Comparison of ENCODE assay signal across 17 mouse cellular contexts in the genomic region with DNA sequence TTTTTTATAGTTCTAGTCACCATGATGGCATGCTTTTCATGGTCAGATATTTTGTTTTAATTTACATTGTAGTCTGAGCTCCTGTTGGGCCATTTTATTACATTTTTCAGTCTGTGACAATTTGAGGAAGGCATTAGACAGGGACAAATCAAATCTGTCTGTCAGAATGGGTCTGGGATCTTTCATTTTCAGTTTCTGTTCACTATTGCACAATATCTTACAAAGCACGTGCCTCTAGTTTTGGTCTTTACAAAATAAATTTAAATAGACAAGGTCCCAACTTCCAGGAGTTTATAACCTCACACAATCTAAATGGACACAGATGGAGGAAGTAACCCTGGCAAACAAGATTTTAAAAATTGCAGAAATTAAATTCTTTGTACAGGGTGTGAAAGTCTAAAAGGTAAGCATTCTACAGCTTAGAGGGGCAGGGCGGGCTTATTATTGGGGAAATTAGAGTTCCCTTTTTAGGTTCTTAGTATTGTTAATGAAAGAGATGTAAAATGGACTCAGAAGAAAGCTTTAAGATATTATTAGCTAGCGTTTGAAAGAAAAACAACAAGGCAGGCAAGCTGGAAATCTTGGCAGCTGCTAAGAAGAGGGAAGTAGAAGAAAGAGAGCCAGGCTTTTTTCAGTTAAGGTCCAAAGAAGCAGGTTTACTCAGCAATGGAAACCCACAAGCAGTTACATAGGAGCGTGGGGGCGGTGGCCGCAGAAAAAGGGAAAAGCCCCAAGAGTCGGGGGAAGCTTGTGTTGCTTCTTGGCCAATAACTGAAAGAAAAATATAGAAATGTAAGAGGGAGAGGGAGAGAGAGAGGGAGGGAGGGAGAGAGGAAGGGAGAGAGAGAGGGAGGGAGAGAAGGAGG.
DNase-seq lines count a peak whose midpoint lies in the region; ATAC-seq and TF ChIP-seq lines count a peak whose summit lies in the region.
"Had no signal": no experiment of that assay in that cellular context is flagged by ENCODE, and none has a peak within 500 bp of the region (broad histone marks: within the 10 kb centered on the region; RNA-seq: fewer than 3 reads in every experiment).

No protein-coding gene starts in this region.

- TF ChIP-seq CTCF in gastrocnemius, adult 2 months (IDR thresholded peaks at IDR 0.05) = no peak
- no peak for TF ChIP-seq CTCF in lung, embryonic 14.5 days (IDR thresholded peaks at IDR 0.05; ENCODE audit: low read depth)

- no peaks in the 10 kb centered on the region for H3K36me3 ChIP-seq in lung, embryonic 14.5 days (ENCODE audit: insufficient read depth)
- no peaks in the 10 kb centered on the region for H3K36me3 ChIP-seq in myocyte (ENCODE audit: control insufficient read depth, insufficient read depth)
- no peaks in the 10 kb centered on the region for H3K36me3 ChIP-seq in hindbrain, embryonic 16.5 days (ENCODE audit: control insufficient read depth, insufficient read depth, low read length)
- H3K36me3 ChIP-seq: forebrain, embryonic 10.5 days had no signal

- H3ac ChIP-seq in myocyte (ENCODE audit: control insufficient read depth, insufficient read length) = no peak overlapping the region

- no peaks in the 10 kb centered on the region for H3K9me3 ChIP-seq in lung, embryonic 14.5 days (ENCODE audit: low read depth, low read length)
- H3K9me3 ChIP-seq in hindbrain, embryonic 16.5 days (ENCODE audit: control insufficient read depth, low read length) = no peaks in the 10 kb centered on the region
- H3K9me3 ChIP-seq: forebrain, embryonic 10.5 days had no signal

- TF ChIP-seq POLR2A in myocyte (IDR thresholded peaks at IDR 0.05; ENCODE audit: insufficient read length, low read depth) = no peak

- H3K9ac ChIP-seq in lung, embryonic 14.5 days = no peak overlapping the region
- H3K9ac ChIP-seq in hindbrain, embryonic 16.5 days (ENCODE audit: low read depth, low read length) = no peak overlapping the region
- H3K9ac ChIP-seq: hindbrain, embryonic 14.5 days; liver, embryonic 14.5 days had no signal

- H3K4me3 ChIP-seq in gastrocnemius, adult 2 months = no peak overlapping the region
- H3K4me3 ChIP-seq in lung, embryonic 14.5 days (ENCODE audit: low read depth, low read length) = no peak overlapping the region
- no peak overlapping the region for H3K4me3 ChIP-seq in myocyte
- H3K4me3 ChIP-seq in hindbrain, embryonic 16.5 days (ENCODE audit: low read length) = no peak overlapping the region
- H3K4me3 ChIP-seq: forebrain, embryonic 10.5 days had no signal

- WGBS in lung, embryonic 14.5 days = 67% methylated on average over 7 of the region's 7 CpGs
- WGBS in hindbrain, embryonic 16.5 days = 74% methylated on average over 7 of the region's 7 CpGs

- no peaks in the 10 kb centered on the region for H3K27me3 ChIP-seq in lung, embryonic 14.5 days (ENCODE audit: insufficient read depth, low read length)
- no peaks in the 10 kb centered on the region for H3K27me3 ChIP-seq in myocyte (ENCODE audit: control insufficient read depth, insufficient read depth, insufficient read length)
- H3K27me3 ChIP-seq in hindbrain, embryonic 16.5 days (replicated peaks; ENCODE audit: control insufficient read depth, insufficient read depth, low read length) = no peaks in the 10 kb centered on the region

- no peak for ATAC-seq in lung, embryonic 14.5 days (ENCODE audit: insufficient read depth)
- ATAC-seq in common myeloid progenitor, adult 5-6 weeks (replicated peaks; ENCODE audit: low read depth, poor library complexity, severe bottlenecking) = peak; percentile 92
- ATAC-seq in hindbrain, embryonic 16.5 days = no peak
- ATAC-seq: midbrain, embryonic 16.5 days had no signal

- H3K79me2 ChIP-seq in myocyte (ENCODE audit: control insufficient read depth, insufficient read depth) = no peaks in the 10 kb centered on the region

- no peaks in the 10 kb centered on the region for H3K4me1 ChIP-seq in lung, embryonic 14.5 days (ENCODE audit: insufficient read depth)
- H3K4me1 ChIP-seq in hindbrain, embryonic 16.5 days (ENCODE audit: control insufficient read depth, insufficient read depth, low read depth, low read length) = no peaks in the 10 kb centered on the region
- H3K4me1 ChIP-seq: forebrain, embryonic 10.5 days had no signal

- H3K27ac ChIP-seq in gastrocnemius, adult 2 months = peak overlapping the region; percentile 40
- no peak overlapping the region for H3K27ac ChIP-seq in lung, embryonic 14.5 days (ENCODE audit: low read depth)
- H3K27ac ChIP-seq in hindbrain, embryonic 16.5 days (ENCODE audit: low read depth, low read length) = no peak overlapping the region
- H3K27ac ChIP-seq: forebrain, embryonic 10.5 days; hindbrain, embryonic 14.5 days; liver, embryonic 14.5 days had no signal

- no peak for DNase-seq in gastrocnemius, adult 2 months
- no peak for DNase-seq in gastrocnemius, postnatal 14 days
- peak; percentile 26 for DNase-seq in lung, embryonic 14.5 days
- DNase-seq in lung, postnatal 36 days = no peak
- DNase-seq in urinary bladder, adult 18-20 months (ENCODE audit: low spot score in 2 of 2) = no peak
- DNase-seq: cerebellum, postnatal 10 days; gastrocnemius, postnatal 25 days; kidney, adult 11 months; lung, postnatal 4 days; thymus, adult 18-20 months had no signal

- H3K4me2 ChIP-seq in lung, embryonic 14.5 days = no peak overlapping the region
- H3K4me2 ChIP-seq in myocyte (ENCODE audit: low read depth) = no peak overlapping the region
- H3K4me2 ChIP-seq in hindbrain, embryonic 16.5 days (ENCODE audit: low read length) = no peak overlapping the region
- H3K4me2 ChIP-seq: hindbrain, embryonic 14.5 days had no signal

- intact Hi-C loops in gastrocnemius, adult 2 months (cut with DNase I) = no loop called here
- intact Hi-C loops in gastrocnemius, postnatal 14 days (cut with DNase I; ENCODE audit: low total_unique reads) = no loop called here

TF ChIP-seq in myocyte, 11 proteins besides CTCF, POLR2A, EP300 and RAD21:
- peak; percentile 34; the same call in 1 of the 2 replicates for TF ChIP-seq CEBPB (IDR thresholded peaks at IDR 0.05; ENCODE audit: insufficient read depth, poor library complexity, severe bottlenecking)
- TF ChIP-seq TCF3 (IDR thresholded peaks at IDR 0.05; ENCODE audit: insufficient read length, low read depth) = no peak
